ENCODE assay signal across 9 mouse cellular contexts in genomic region chr8:8656578-8657441, GRCm38 (mm10). TPM values are rescaled to one million over a fixed set of nuclear protein-coding genes. Genes with fewer than 3 reads are reported as not detected.
DNase-seq lines count a peak whose midpoint lies in the region; ATAC-seq and TF ChIP-seq lines count a peak whose summit lies in the region.
"Had no signal": no experiment of that assay in that cellular context is flagged by ENCODE, and none has a peak within 500 bp of the region (broad histone marks: within the 10 kb centered on the region; RNA-seq: fewer than 3 reads in every experiment).

No protein-coding gene starts in this region.

- peak overlapping the region; percentile 83 for H3K4me2 ChIP-seq in embryonic facial prominence, embryonic 12.5 days (replicated peaks)
- peak overlapping the region; percentile 82 for H3K4me2 ChIP-seq in intestine, embryonic 15.5 days (replicated peaks)
- H3K4me2 ChIP-seq in neural tube, embryonic 15.5 days, result peak overlapping the region; percentile 72

- H3K9ac ChIP-seq in embryonic facial prominence, embryonic 12.5 days, result peak overlapping the region; percentile 97
- H3K9ac ChIP-seq in intestine, embryonic 15.5 days, result no peak overlapping the region
- peak overlapping the region; percentile 44 for H3K9ac ChIP-seq in neural tube, embryonic 15.5 days (replicated peaks)
- H3K9ac ChIP-seq: liver, embryonic 14.5 days had no signal

- no peaks in the 10 kb centered on the region for H3K9me3 ChIP-seq in embryonic facial prominence, embryonic 12.5 days
- H3K9me3 ChIP-seq in intestine, embryonic 15.5 days, result no peaks in the 10 kb centered on the region
- no peaks in the 10 kb centered on the region for H3K9me3 ChIP-seq in neural tube, embryonic 15.5 days (replicated peaks)

- H3K36me3 ChIP-seq in embryonic facial prominence, embryonic 12.5 days, result no peaks in the 10 kb centered on the region
- H3K36me3 ChIP-seq in intestine, embryonic 15.5 days, result no peaks in the 10 kb centered on the region
- H3K36me3 ChIP-seq in neural tube, embryonic 15.5 days, result no peaks in the 10 kb centered on the region

- ATAC-seq in embryonic facial prominence, embryonic 12.5 days (ENCODE audit: insufficient number of reproducible peaks, insufficient read depth, low FRiP score, low TSS enrichment), result no peak
- no peak for ATAC-seq in intestine, embryonic 15.5 days
- no peak for ATAC-seq in neural tube, embryonic 15.5 days (ENCODE audit: low FRiP score)

- H3K4me3 ChIP-seq in layer of hippocampus, adult 2 months, result peak overlapping the region; percentile 91
- H3K4me3 ChIP-seq in embryonic facial prominence, embryonic 12.5 days, result peak overlapping the region; percentile 93
- H3K4me3 ChIP-seq in intestine, embryonic 15.5 days (replicated peaks), result peak overlapping the region; percentile 0
- H3K4me3 ChIP-seq in neural tube, embryonic 15.5 days (replicated peaks), result peak overlapping the region; percentile 84

- TF ChIP-seq CTCF in layer of hippocampus, adult 2 months (conservative IDR thresholded peaks at IDR 0.05), result no peak

- DNase-seq in layer of hippocampus, adult 2 months (ENCODE audit: low spot score in 2 of 2), result no peak
- DNase-seq in layer of hippocampus, postnatal 36 days, result no peak
- no peak for DNase-seq in layer of hippocampus, postnatal 25 days (ENCODE audit: extremely low spot score in 1 of 2, low spot score in 1 of 2)
- DNase-seq in ovary, postnatal 10 days (ENCODE audit: low spot score), result no peak
- no peak for DNase-seq in cerebellum, adult 8-10 months

- peak overlapping the region; percentile 63 for H3K27ac ChIP-seq in layer of hippocampus, adult 2 months
- 0 out of 2 replicates have a peak overlapping the region, but pooled peaks have one; percentile 36 for H3K27ac ChIP-seq in embryonic facial prominence, embryonic 12.5 days
- no peak overlapping the region for H3K27ac ChIP-seq in intestine, embryonic 15.5 days
- H3K27ac ChIP-seq in neural tube, embryonic 15.5 days (replicated peaks), result peak overlapping the region; percentile 71; the same call in 1 of the 2 replicates
- H3K27ac ChIP-seq: liver, embryonic 14.5 days had no signal

- H3K27me3 ChIP-seq in embryonic facial prominence, embryonic 12.5 days, result no peaks in the 10 kb centered on the region
- no peaks in the 10 kb centered on the region for H3K27me3 ChIP-seq in intestine, embryonic 15.5 days (replicated peaks)
- no peaks in the 10 kb centered on the region for H3K27me3 ChIP-seq in neural tube, embryonic 15.5 days (replicated peaks)

- WGBS in embryonic facial prominence, embryonic 12.5 days, result 10% methylated on average over 14 of the region's 14 CpGs
- 41% methylated on average over 14 of the region's 14 CpGs for WGBS in intestine, embryonic 15.5 days
- 8% methylated on average over 14 of the region's 14 CpGs for WGBS in neural tube, embryonic 15.5 days

- H3K4me1 ChIP-seq in embryonic facial prominence, embryonic 12.5 days, result peaks cover 42% of the 10 kb centered on the region
- peaks cover 13% of the 10 kb centered on the region for H3K4me1 ChIP-seq in intestine, embryonic 15.5 days (replicated peaks)
- H3K4me1 ChIP-seq in neural tube, embryonic 15.5 days, result peaks cover 62% of the 10 kb centered on the region

RNA-seq across cellular contexts. Expression of gene Efnb2, which starts 4.2 kb away (rescaled TPM):
- 10 to 100 TPM; 25.0 to 28.9 TPM for total RNA-seq in layer of hippocampus, adult 2 months (2021)
- 10 to 100 TPM; 28.5 to 33.1 TPM for total RNA-seq in layer of hippocampus, postnatal 36 days (2021)
- 49.4 and 51.6 TPM in 2 replicates for polyA plus RNA-seq in embryonic facial prominence, embryonic 12.5 days (2016; fragmentation: Nextera tagmentation; extraction: Ambion mirVana)
- 14.1 TPM in 2 replicates for polyA plus RNA-seq in intestine, embryonic 15.5 days (2015; fragmentation: Nextera tagmentation; extraction: Ambion mirVana)
- 14.7 TPM in 2 replicates for polyA plus RNA-seq in neural tube, embryonic 15.5 days (2015; fragmentation: Nextera tagmentation; extraction: Ambion mirVana)
- total RNA-seq in layer of hippocampus, postnatal 25 days (2021), result 10 to 100 TPM; 30.5 to 34.1 TPM

RNA-seq across cellular contexts. Expression of gene Arglu1, which starts 33.5 kb away (rescaled TPM):
- total RNA-seq in layer of hippocampus, adult 2 months (2021), result 100 to 1,000 TPM; 107 to 110 TPM
- 100 to 1,000 TPM in 1 of 2 experiments, 10 to 100 TPM in 1; 93.3 to 101 TPM for total RNA-seq in layer of hippocampus, postnatal 36 days (2021)
- polyA plus RNA-seq in embryonic facial prominence, embryonic 12.5 days (2016; fragmentation: Nextera tagmentation; extraction: Ambion mirVana), result 209 and 217 TPM in 2 replicates
- 107 and 121 TPM in 2 replicates for polyA plus RNA-seq in intestine, embryonic 15.5 days (2015; fragmentation: Nextera tagmentation; extraction: Ambion mirVana)
- 148 and 164 TPM in 2 replicates for polyA plus RNA-seq in neural tube, embryonic 15.5 days (2015; fragmentation: Nextera tagmentation; extraction: Ambion mirVana)
- total RNA-seq in layer of hippocampus, postnatal 25 days (2021), result 100 to 1,000 TPM in 1 of 2 experiments, 10 to 100 TPM in 1; 79.2 to 120 TPM

Comparison
In these comparisons a context has a peak if more than half of its experiments do, and no peak if none do; other contexts are left out.
1. H3K4me3 ChIP-seq: peak in every context shown above with its lines; median percentile 93 in embryonic facial prominence, embryonic 12.5 days; 91 in layer of hippocampus, adult 2 months; 84 in neural tube, embryonic 15.5 days; 0 in intestine, embryonic 15.5 days.